Mouse (Mus musculus): Measurements from ENCODE around the gene Cma1. TPM values are rescaled to one million over a fixed set of nuclear protein-coding genes. Genes with fewer than 3 reads are reported as not detected.
"Not testable (repeated sequence)": the region's sequence is repeated elsewhere in the genome, so short reads cannot be mapped to it uniquely, and the experiment has no call there.

Gene Cma1
- 0.78 and 0.86 TPM in 2 replicates for polyA plus RNA-seq (2015; fragmentation: Nextera tagmentation; extraction: Ambion mirVana)

- H3K4me1 ChIP-seq = peaks cover 23% of the 10 kb centered on the region
- no peaks in the 10 kb centered on the region for H3K27me3 ChIP-seq (replicated peaks)
- no peak within 1 kb of the TSS for H3K4me3 ChIP-seq
- 67% methylated on average over 4 of the region's 4 CpGs for WGBS
- ATAC-seq (ENCODE audit: extremely low read depth, insufficient number of reproducible peaks, low FRiP score, low TSS enrichment) = no peak
- no peak within 1 kb of the TSS for H3K27ac ChIP-seq (replicated peaks)
- no peak within 1 kb of the TSS for H3K4me2 ChIP-seq
- H3K9me3 ChIP-seq = no peaks in the 10 kb centered on the region
- no peaks in the 10 kb centered on the region for H3K36me3 ChIP-seq
- H3K9ac ChIP-seq = no peak within 1 kb of the TSS
Observed at GRCm38 (mm10) chr14:55944575-55944974, at the start of gene Cma1. Cma1 (minus strand) TSS chr14:55944675.

- not testable (repeated sequence) for H3K4me2 ChIP-seq; H3K4me3 ChIP-seq; ATAC-seq (ENCODE audit: extremely low read depth, insufficient number of reproducible peaks, low FRiP score, low TSS enrichment); H3K4me1 ChIP-seq; H3K9me3 ChIP-seq; H3K9ac ChIP-seq; H3K27me3 ChIP-seq (replicated peaks); H3K36me3 ChIP-seq; H3K27ac ChIP-seq (replicated peaks)
- 76% methylated on average over 2 of the region's 3 CpGs for WGBS
Observed at GRCm38 (mm10) chr14:55987464-55987863, 43.0 kb upstream of the Cma1 start.

- 47% methylated on average over 2 of the region's 2 CpGs for WGBS
Observed at GRCm38 (mm10) chr14:55963900-55964299, 19.4 kb upstream of the Cma1 start.

GRCm38 (mm10) chr14:55963263-55963662, 18.8 kb upstream of the Cma1 start:
- no peaks in the 10 kb centered on the region for H3K27me3 ChIP-seq (replicated peaks)
- no peaks in the 10 kb centered on the region for H3K9me3 ChIP-seq
- H3K4me2 ChIP-seq = no peak overlapping the region
- H3K4me1 ChIP-seq = no peaks in the 10 kb centered on the region
- WGBS = 33% methylated on average over 1 of the region's 1 CpGs
- no peak overlapping the region for H3K9ac ChIP-seq
- no peaks in the 10 kb centered on the region for H3K36me3 ChIP-seq
- no peak overlapping the region for H3K4me3 ChIP-seq
- no peak for ATAC-seq (ENCODE audit: extremely low read depth, insufficient number of reproducible peaks, low FRiP score, low TSS enrichment)
- H3K27ac ChIP-seq (replicated peaks) = no peak overlapping the region

More at GRCm38 (mm10) chr14:55963900-55964299, 19.4 kb upstream of the Cma1 start:
- H3K36me3 ChIP-seq; H3K27ac ChIP-seq (replicated peaks); H3K4me2 ChIP-seq; H3K9ac ChIP-seq; H3K4me3 ChIP-seq; H3K27me3 ChIP-seq (replicated peaks); H3K4me1 ChIP-seq; ATAC-seq (ENCODE audit: extremely low read depth, insufficient number of reproducible peaks, low FRiP score, low TSS enrichment); H3K9me3 ChIP-seq: not testable (repeated sequence)

GRCm38 (mm10) chr14:55950346-55951030, 6.0 kb upstream of the Cma1 start, which contains the start of gene Cma2:
Cma2 (plus strand) TSS chr14:55950980.
- Histone ChIP-seq H3K27ac (replicated peaks) (no peak within 1 kb of the TSS), H3K27me3 (replicated peaks) (no peaks in the 10 kb centered on the region), H3K36me3 (no peaks in the 10 kb centered on the region), H3K4me1 (peaks cover 11% of the 10 kb centered on the region), H3K4me3 (no peak within 1 kb of the TSS), H3K9ac (no peak within 1 kb of the TSS), H3K4me2 (no peak within 1 kb of the TSS), H3K9me3 (no peaks in the 10 kb centered on the region)
- 64% methylated on average over 6 of the region's 6 CpGs for WGBS
- no peak for ATAC-seq (ENCODE audit: extremely low read depth, insufficient number of reproducible peaks, low FRiP score, low TSS enrichment)

- Histone ChIP-seq H3K27me3 (replicated peaks) (no peaks in the 10 kb centered on the region), H3K4me3 (no peak overlapping the region), H3K9ac (no peak overlapping the region), H3K36me3 (no peaks in the 10 kb centered on the region), H3K9me3 (no peaks in the 10 kb centered on the region), H3K4me2 (no peak overlapping the region), H3K27ac (replicated peaks) (peak overlapping the region; percentile 75), H3K4me1 (peaks cover 23% of the 10 kb centered on the region)
- WGBS = 19% methylated on average over 2 of the region's 2 CpGs
- ATAC-seq (ENCODE audit: extremely low read depth, insufficient number of reproducible peaks, low FRiP score, low TSS enrichment) = no peak
Observed at GRCm38 (mm10) chr14:55946269-55946969, 1.9 kb upstream of the Cma1 start.

GRCm38 (mm10) chr14:55943601-55944000, 874 bp downstream of the Cma1 start:
- no peak overlapping the region for H3K27ac ChIP-seq (replicated peaks)
- WGBS = 35% methylated on average over 11 of the region's 11 CpGs
- H3K4me1 ChIP-seq = peaks cover 23% of the 10 kb centered on the region
- H3K4me2 ChIP-seq = no peak overlapping the region
- no peak overlapping the region for H3K4me3 ChIP-seq
- no peak for ATAC-seq (ENCODE audit: extremely low read depth, insufficient number of reproducible peaks, low FRiP score, low TSS enrichment)
- H3K9me3 ChIP-seq = no peaks in the 10 kb centered on the region
- no peaks in the 10 kb centered on the region for H3K27me3 ChIP-seq (replicated peaks)
- H3K9ac ChIP-seq = no peak overlapping the region
- H3K36me3 ChIP-seq = no peaks in the 10 kb centered on the region

- 41% methylated on average over 7 of the region's 7 CpGs for WGBS
- Histone ChIP-seq H3K27ac (replicated peaks) (no peak overlapping the region), H3K9ac (no peak overlapping the region), H3K36me3 (no peaks in the 10 kb centered on the region), H3K4me1 (peaks cover 12% of the 10 kb centered on the region; the same call in 1 of the 2 replicates), H3K4me3 (no peak overlapping the region), H3K4me2 (no peak overlapping the region), H3K9me3 (no peaks in the 10 kb centered on the region), H3K27me3 (replicated peaks) (no peaks in the 10 kb centered on the region)
- no peak for ATAC-seq (ENCODE audit: extremely low read depth, insufficient number of reproducible peaks, low FRiP score, low TSS enrichment)
Observed at GRCm38 (mm10) chr14:55940070-55940800, 4.2 kb downstream of the Cma1 start.

GRCm38 (mm10) chr14:55933586-55933985, 10.9 kb downstream of the Cma1 start:
- H3K9ac ChIP-seq = peak overlapping the region; percentile 50; the same call in 1 of the 2 replicates
- 0 out of 2 replicates have a peak overlapping the region, but pooled peaks have one; percentile 24 for H3K27ac ChIP-seq (replicated peaks)
- H3K4me2 ChIP-seq = peak overlapping the region; percentile 36
- H3K27me3 ChIP-seq (replicated peaks) = no peaks in the 10 kb centered on the region
- H3K4me3 ChIP-seq = no peak overlapping the region
- no peaks in the 10 kb centered on the region for H3K36me3 ChIP-seq
- peaks cover 6% of the 10 kb centered on the region; the same call in 1 of the 2 replicates for H3K9me3 ChIP-seq
- no peak for ATAC-seq (ENCODE audit: extremely low read depth, insufficient number of reproducible peaks, low FRiP score, low TSS enrichment)
- 30% methylated on average over 7 of the region's 7 CpGs for WGBS
- peaks cover 11% of the 10 kb centered on the region; the same call in 1 of the 2 replicates for H3K4me1 ChIP-seq

- Histone ChIP-seq H3K36me3 (no peaks in the 10 kb centered on the region), H3K4me1 (peaks cover 11% of the 10 kb centered on the region; the same call in 1 of the 2 replicates), H3K4me3 (no peak overlapping the region), H3K27me3 (replicated peaks) (no peaks in the 10 kb centered on the region), H3K9me3 (peaks cover 6% of the 10 kb centered on the region; the same call in 1 of the 2 replicates), H3K4me2 (no peak overlapping the region), H3K9ac (no peak overlapping the region), H3K27ac (replicated peaks) (no peak overlapping the region)
- 50% methylated on average over 12 of the region's 12 CpGs for WGBS
- no peak for ATAC-seq (ENCODE audit: extremely low read depth, insufficient number of reproducible peaks, low FRiP score, low TSS enrichment)
Observed at GRCm38 (mm10) chr14:55929263-55929997, 15.0 kb downstream of the Cma1 start.
